Mouse (Mus musculus): ENCODE measurements around the gene Sema4d. TPM values are rescaled to one million over a fixed set of nuclear protein-coding genes. Genes with fewer than 3 reads are reported as not detected.

Gene Sema4d
- polyA plus RNA-seq, 1 experiment from 2014 or later = 5.9 TPM

GRCm38 (mm10) chr13:51767513-51767912, 26.0 kb downstream of the Sema4d start:
- no peak overlapping the region for H3K27ac ChIP-seq
- H3K27me3 ChIP-seq (ENCODE audit: insufficient read depth, poor library complexity, severe bottlenecking) = no peaks in the 10 kb centered on the region
- peaks cover 12% of the 10 kb centered on the region; the same call in 1 of the 2 replicates for H3K4me1 ChIP-seq (replicated peaks)
- H3K9me3 ChIP-seq = no peaks in the 10 kb centered on the region
- no peak for DNase-seq (ENCODE audit: low spot score)
- H3K36me3 ChIP-seq = no peaks in the 10 kb centered on the region
- H3K4me3 ChIP-seq = no peak overlapping the region
- 78% methylated on average over 8 of the region's 8 CpGs for WGBS

- H3K4me1 ChIP-seq (replicated peaks) = peaks cover 20% of the 10 kb centered on the region
- no peak overlapping the region for H3K27ac ChIP-seq
- no peak overlapping the region for H3K4me3 ChIP-seq
- no peak for DNase-seq (ENCODE audit: low spot score)
- H3K36me3 ChIP-seq = no peaks in the 10 kb centered on the region
- H3K27me3 ChIP-seq (ENCODE audit: insufficient read depth, poor library complexity, severe bottlenecking) = no peaks in the 10 kb centered on the region
- H3K9me3 ChIP-seq = no peaks in the 10 kb centered on the region
- WGBS = 91% methylated on average over 4 of the region's 4 CpGs
Observed at GRCm38 (mm10) chr13:51766756-51767155, 26.8 kb downstream of the Sema4d start.

GRCm38 (mm10) chr13:51765369-51765768, 28.2 kb downstream of the Sema4d start:
- H3K36me3 ChIP-seq = no peaks in the 10 kb centered on the region
- DNase-seq (ENCODE audit: low spot score) = no peak
- H3K4me3 ChIP-seq = no peak overlapping the region
- H3K4me1 ChIP-seq (replicated peaks) = peaks cover 34% of the 10 kb centered on the region
- 80% methylated on average over 5 of the region's 5 CpGs for WGBS
- H3K9me3 ChIP-seq = no peaks in the 10 kb centered on the region
- no peaks in the 10 kb centered on the region for H3K27me3 ChIP-seq (ENCODE audit: insufficient read depth, poor library complexity, severe bottlenecking)
- no peak overlapping the region for H3K27ac ChIP-seq

- Histone ChIP-seq H3K4me3 (no peak overlapping the region), H3K27ac (no peak overlapping the region), H3K9me3 (no peaks in the 10 kb centered on the region), H3K4me1 (replicated peaks) (peaks cover 38% of the 10 kb centered on the region), H3K36me3 (no peaks in the 10 kb centered on the region), H3K27me3 (ENCODE audit: insufficient read depth, poor library complexity, severe bottlenecking) (no peaks in the 10 kb centered on the region)
- WGBS = 89% methylated on average over 12 of the region's 12 CpGs
- DNase-seq (ENCODE audit: low spot score) = no peak
Observed at GRCm38 (mm10) chr13:51763019-51763698, 30.4 kb downstream of the Sema4d start.

- Histone ChIP-seq H3K36me3 (no peaks in the 10 kb centered on the region), H3K27me3 (ENCODE audit: insufficient read depth, poor library complexity, severe bottlenecking) (no peaks in the 10 kb centered on the region), H3K4me3 (no peak overlapping the region), H3K4me1 (replicated peaks) (peaks cover 57% of the 10 kb centered on the region), H3K27ac (peak overlapping the region; percentile 85), H3K9me3 (no peaks in the 10 kb centered on the region)
- 37% methylated on average over 10 of the region's 10 CpGs for WGBS
- no peak for DNase-seq (ENCODE audit: low spot score)
Observed at GRCm38 (mm10) chr13:51761186-51761813, 32.2 kb downstream of the Sema4d start.

GRCm38 (mm10) chr13:51759256-51759987, 34.1 kb downstream of the Sema4d start:
- Histone ChIP-seq H3K27ac (no peak overlapping the region), H3K4me3 (no peak overlapping the region), H3K36me3 (no peaks in the 10 kb centered on the region), H3K27me3 (ENCODE audit: insufficient read depth, poor library complexity, severe bottlenecking) (no peaks in the 10 kb centered on the region), H3K4me1 (replicated peaks) (peaks cover 72% of the 10 kb centered on the region), H3K9me3 (no peaks in the 10 kb centered on the region)
- WGBS = 92% methylated on average over 6 of the region's 6 CpGs
- DNase-seq (ENCODE audit: low spot score) = no peak

- Histone ChIP-seq H3K9me3 (no peaks in the 10 kb centered on the region), H3K4me1 (replicated peaks) (peaks cover 81% of the 10 kb centered on the region), H3K4me3 (no peak overlapping the region), H3K36me3 (no peaks in the 10 kb centered on the region), H3K27ac (peak overlapping the region; percentile 5; the same call in 1 of the 2 replicates), H3K27me3 (ENCODE audit: insufficient read depth, poor library complexity, severe bottlenecking) (no peaks in the 10 kb centered on the region)
- DNase-seq (ENCODE audit: low spot score) = no peak
- 72% methylated on average over 9 of the region's 9 CpGs for WGBS
Observed at GRCm38 (mm10) chr13:51758428-51758827, 35.1 kb downstream of the Sema4d start.

- H3K27me3 ChIP-seq (ENCODE audit: insufficient read depth, poor library complexity, severe bottlenecking) = no peaks in the 10 kb centered on the region
- no peaks in the 10 kb centered on the region for H3K9me3 ChIP-seq
- H3K36me3 ChIP-seq = no peaks in the 10 kb centered on the region
- H3K4me3 ChIP-seq = no peak overlapping the region
- peaks cover 81% of the 10 kb centered on the region for H3K4me1 ChIP-seq (replicated peaks)
- DNase-seq (ENCODE audit: low spot score) = no peak
- no peak overlapping the region for H3K27ac ChIP-seq
- WGBS = 73% methylated on average over 2 of the region's 2 CpGs
Observed at GRCm38 (mm10) chr13:51757099-51757498, 36.4 kb downstream of the Sema4d start.

- Histone ChIP-seq H3K4me1 (replicated peaks) (peaks cover 81% of the 10 kb centered on the region), H3K27ac (peak overlapping the region; percentile 54), H3K4me3 (no peak overlapping the region), H3K9me3 (no peaks in the 10 kb centered on the region), H3K27me3 (ENCODE audit: insufficient read depth, poor library complexity, severe bottlenecking) (no peaks in the 10 kb centered on the region), H3K36me3 (no peaks in the 10 kb centered on the region)
- WGBS = 54% methylated on average over 3 of the region's 3 CpGs
- DNase-seq (ENCODE audit: low spot score) = no peak
Observed at GRCm38 (mm10) chr13:51756563-51756962, 37.0 kb downstream of the Sema4d start.

GRCm38 (mm10) chr13:51756019-51756418, 37.5 kb downstream of the Sema4d start:
- no peak for DNase-seq (ENCODE audit: low spot score)
- Histone ChIP-seq H3K9me3 (no peaks in the 10 kb centered on the region), H3K36me3 (no peaks in the 10 kb centered on the region), H3K4me1 (replicated peaks) (peaks cover 80% of the 10 kb centered on the region), H3K27ac (peak overlapping the region; percentile 54), H3K27me3 (ENCODE audit: insufficient read depth, poor library complexity, severe bottlenecking) (no peaks in the 10 kb centered on the region), H3K4me3 (no peak overlapping the region)
- 86% methylated on average over 9 of the region's 9 CpGs for WGBS

- Histone ChIP-seq H3K27me3 (ENCODE audit: insufficient read depth, poor library complexity, severe bottlenecking) (no peaks in the 10 kb centered on the region), H3K4me1 (replicated peaks) (peaks cover 75% of the 10 kb centered on the region), H3K9me3 (no peaks in the 10 kb centered on the region), H3K4me3 (no peak overlapping the region), H3K36me3 (no peaks in the 10 kb centered on the region), H3K27ac (0 out of 2 replicates have a peak overlapping the region, but pooled peaks have one; percentile 18)
- 87% methylated on average over 7 of the region's 7 CpGs for WGBS
- no peak for DNase-seq (ENCODE audit: low spot score)
Observed at GRCm38 (mm10) chr13:51755584-51755983, 38.0 kb downstream of the Sema4d start.

- H3K9me3 ChIP-seq = no peaks in the 10 kb centered on the region
- H3K36me3 ChIP-seq = no peaks in the 10 kb centered on the region
- H3K27me3 ChIP-seq (ENCODE audit: insufficient read depth, poor library complexity, severe bottlenecking) = no peaks in the 10 kb centered on the region
- H3K4me1 ChIP-seq (replicated peaks) = peaks cover 72% of the 10 kb centered on the region
- H3K4me3 ChIP-seq = no peak overlapping the region
- 75% methylated on average over 13 of the region's 13 CpGs for WGBS
- DNase-seq (ENCODE audit: low spot score) = no peak
- peak overlapping the region; percentile 3; the same call in 1 of the 2 replicates for H3K27ac ChIP-seq
Observed at GRCm38 (mm10) chr13:51754559-51755126, 38.9 kb downstream of the Sema4d start.

Data from hindbrain, embryonic 10.5 days (tissue).